Mouse (Mus musculus) forebrain, embryonic 10.5 days (tissue): Measurements from ENCODE around the gene BC025920. TPM values are rescaled to one million over a fixed set of nuclear protein-coding genes. Genes with fewer than 3 reads are reported as not detected.
"Not testable (repeated sequence)": the region's sequence is repeated elsewhere in the genome, so short reads cannot be mapped to it uniquely, and the experiment has no call there.

Source experiments
- DNase-seq: peaks from one replicate; pipeline ENCODE4 v3.0.0-alpha.2; 2017; ENCODE audit warnings: low spot score; ENCODE audit errors: extremely low spot score
- H3K27ac ChIP-seq: fragments of 300-500 bp; sonication (generic); 2 replicates; pipeline ENCODE4 v1.5.1; 2016; ENCODE audit warnings: mild to moderate bottlenecking
- H3K27me3 ChIP-seq: fragments of 300-500 bp; sonication (generic); 2 replicates; pipeline ENCODE4 v1.6.1; 2016; ENCODE audit warnings: mild to moderate bottlenecking; ENCODE audit not compliant: poor library complexity, severe bottlenecking
- H3K36me3 ChIP-seq: fragments of 300-500 bp; sonication (generic); replicated peaks from 2 replicates; pipeline ENCODE4 v1.6.1; 2016; ENCODE audit warnings: mild to moderate bottlenecking, moderate library complexity
- H3K4me1 ChIP-seq: fragments of 300-500 bp; sonication (generic); 2 replicates; pipeline ENCODE4 v1.6.1; 2016
- H3K4me3 ChIP-seq: fragments of 300-500 bp; sonication (generic); 2 replicates; pipeline ENCODE4 v1.5.1; 2016; ENCODE audit warnings: mild to moderate bottlenecking, moderate library complexity
- H3K9me3 ChIP-seq: fragments of 300-500 bp; sonication (generic); 2 replicates; pipeline ENCODE4 v1.6.1; 2016; ENCODE audit warnings: mild to moderate bottlenecking, moderate library complexity
- WGBS: fragments of 180-500 bp; shearing (Covaris S2); methylation state at CpG from one replicate; pipeline ENCODE4 v1.1.7; 2016; 5-methylcytosine and 5-hydroxymethylcytosine counted together
- polyA plus RNA-seq: library from polyadenylated mRNA; unstranded; fragments of >200 nt; fragmentation: Nextera tagmentation; extraction: Ambion mirVana; gene quantifications from 2 replicates; pipeline ENCODE4 v1.2.1, GENCODE M21; 2016

BC025920 gene
- polyA plus RNA-seq, 1 experiment from 2014 or later = 2.1 TPM

DNA sequence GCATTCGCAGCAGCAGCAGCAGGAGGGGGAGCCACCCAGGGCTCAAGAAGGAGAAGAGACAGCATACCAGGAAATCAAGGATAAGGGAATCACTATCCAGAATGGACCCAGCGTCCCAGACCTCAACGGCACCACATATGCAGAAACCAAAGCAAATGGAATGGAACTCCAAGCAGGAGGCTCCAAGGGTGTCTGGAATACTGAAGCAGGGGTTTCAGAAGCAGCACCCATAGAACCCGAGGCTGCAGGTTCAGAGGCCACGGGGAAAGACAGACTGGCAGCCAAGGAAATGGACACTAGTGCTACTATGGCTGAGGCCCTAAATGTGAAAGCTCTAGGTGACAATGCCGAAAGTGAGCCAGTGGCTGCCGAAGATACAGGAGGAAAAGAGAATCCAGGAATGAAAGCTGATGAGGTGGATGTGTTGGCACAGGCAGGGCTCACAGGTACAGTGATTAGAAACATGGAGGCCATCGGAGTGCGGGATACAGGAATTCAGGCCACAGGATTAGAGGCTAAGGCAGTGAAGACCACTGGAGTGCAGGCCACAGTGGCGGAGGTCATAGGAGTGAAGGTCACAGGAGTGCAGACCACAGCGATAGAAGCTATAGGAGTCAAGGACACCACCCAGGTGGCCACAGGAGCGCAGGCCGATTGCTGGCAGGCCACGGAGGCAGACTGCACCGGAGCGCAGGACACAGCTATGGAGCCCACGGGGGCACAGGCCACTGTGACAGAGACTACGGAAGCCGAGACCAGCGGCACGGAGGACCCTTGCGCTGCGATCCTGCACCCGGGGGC, 36.8 kb downstream of the BC025920 start:
- WGBS = 24% methylated on average over 24 of the region's 24 CpGs
- peak overlapping the region; percentile 64 for H3K4me3 ChIP-seq
- DNase-seq = no peak

DNA sequence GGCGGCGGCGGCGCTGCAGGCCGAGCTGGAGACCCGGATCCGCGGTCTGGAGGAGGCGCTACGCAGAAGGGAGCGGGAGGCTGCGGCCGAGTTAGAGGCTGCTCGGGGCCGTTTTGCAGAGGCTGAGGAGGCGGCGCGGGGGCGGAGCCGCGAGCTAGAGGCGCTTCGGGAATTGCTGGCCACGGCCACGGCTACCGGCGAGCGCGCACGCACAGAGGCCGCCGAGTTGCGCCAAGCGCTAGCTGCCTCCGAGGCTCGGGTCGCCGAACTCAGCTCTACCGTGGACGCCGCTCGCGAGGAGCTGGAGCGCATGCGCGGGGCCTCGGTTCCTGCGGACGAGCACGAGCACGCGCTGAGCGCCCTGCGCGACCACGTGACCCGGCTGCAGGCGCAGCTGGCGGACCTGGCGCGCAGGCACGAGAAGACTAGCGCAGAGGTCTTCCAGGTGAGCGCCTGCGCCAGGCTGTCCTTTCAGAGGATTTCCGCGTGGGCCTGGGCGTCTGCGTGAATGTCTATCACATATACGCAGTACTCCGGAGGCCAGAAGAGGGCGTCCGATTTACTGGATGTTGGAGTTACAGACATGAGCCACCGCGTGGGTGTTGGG, 37.5 kb downstream of the BC025920 start:
- peak overlapping the region; percentile 95 for H3K27ac ChIP-seq
- peak; percentile 93 for DNase-seq
- WGBS = under 1% methylated on average over 75 of the region's 75 CpGs
- peaks cover 39% of the 10 kb centered on the region for H3K4me1 ChIP-seq
- 0 out of 2 replicates have a peak, but pooled peaks cover 8% of the 10 kb centered on the region for H3K27me3 ChIP-seq
- H3K36me3 ChIP-seq = no peaks in the 10 kb centered on the region
- no peaks in the 10 kb centered on the region for H3K9me3 ChIP-seq
- H3K4me3 ChIP-seq = peak overlapping the region; percentile 64

More for the DNA sequence above, 36.8 kb downstream of the BC025920 start:
- H3K4me1 ChIP-seq = peaks cover 38% of the 10 kb centered on the region
- H3K36me3 ChIP-seq = no peaks in the 10 kb centered on the region
- 0 out of 2 replicates have a peak, but pooled peaks cover 8% of the 10 kb centered on the region for H3K27me3 ChIP-seq
- no peaks in the 10 kb centered on the region for H3K9me3 ChIP-seq
- peak overlapping the region; percentile 95 for H3K27ac ChIP-seq

DNA sequence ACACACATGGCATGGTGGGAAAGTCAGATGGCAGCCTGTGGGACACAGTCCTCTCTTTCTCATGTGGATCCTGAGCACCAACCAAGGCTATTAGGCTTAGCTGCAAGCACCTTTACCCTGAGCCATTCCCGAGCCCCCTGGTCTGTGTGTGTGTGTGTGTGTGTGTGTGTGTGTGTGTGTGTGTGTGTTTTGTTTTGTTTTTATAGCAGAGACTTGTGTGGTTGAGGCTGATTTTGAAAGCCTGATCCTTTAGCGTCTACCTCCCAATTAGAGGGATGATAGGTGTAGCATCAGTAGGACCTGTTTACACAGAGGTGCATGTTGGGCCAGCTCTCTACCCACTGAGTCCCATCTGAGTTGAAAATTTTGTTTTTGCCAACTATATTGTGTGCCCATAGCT, 38.1 kb downstream of the BC025920 start:
- H3K9me3 ChIP-seq = no peaks in the 10 kb centered on the region
- no peak for DNase-seq

DNA sequence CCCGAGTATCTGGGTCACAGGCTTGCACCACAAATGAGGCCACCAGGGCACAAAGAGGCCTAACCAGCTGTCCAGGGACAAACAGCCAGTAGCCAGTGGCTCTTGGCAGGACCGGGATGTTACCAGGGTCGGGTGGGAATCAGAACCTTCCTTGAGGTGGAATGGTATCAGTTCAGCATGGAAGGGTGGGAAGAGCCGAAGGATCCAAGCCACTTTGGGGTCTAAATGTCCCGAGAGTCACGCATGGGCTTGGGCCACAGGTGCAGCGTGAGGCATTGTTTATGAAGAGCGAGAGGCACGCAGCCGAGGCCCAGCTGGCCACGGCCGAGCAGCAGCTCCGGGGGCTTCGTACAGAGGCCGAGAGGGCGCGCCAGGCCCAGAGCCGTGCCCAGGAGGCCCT, 38.6 kb downstream of the BC025920 start:
- H3K27me3 ChIP-seq = 0 out of 2 replicates have a peak, but pooled peaks cover 8% of the 10 kb centered on the region
- DNase-seq = no peak
- peaks cover 41% of the 10 kb centered on the region for H3K4me1 ChIP-seq
- WGBS = 90% methylated on average over 18 of the region's 18 CpGs
- H3K4me3 ChIP-seq = no peak overlapping the region
- no peaks in the 10 kb centered on the region for H3K36me3 ChIP-seq
- H3K9me3 ChIP-seq = no peaks in the 10 kb centered on the region
- no peak overlapping the region for H3K27ac ChIP-seq

More for the DNA sequence above, 38.1 kb downstream of the BC025920 start:
- WGBS = 66% methylated on average over 2 of the region's 2 CpGs
- Histone ChIP-seq H3K36me3 (no peaks in the 10 kb centered on the region), H3K4me1 (peaks cover 41% of the 10 kb centered on the region), H3K27ac (peak overlapping the region; percentile 95), H3K27me3 (0 out of 2 replicates have a peak, but pooled peaks cover 8% of the 10 kb centered on the region), H3K4me3 (peak overlapping the region; percentile 64)

DNA sequence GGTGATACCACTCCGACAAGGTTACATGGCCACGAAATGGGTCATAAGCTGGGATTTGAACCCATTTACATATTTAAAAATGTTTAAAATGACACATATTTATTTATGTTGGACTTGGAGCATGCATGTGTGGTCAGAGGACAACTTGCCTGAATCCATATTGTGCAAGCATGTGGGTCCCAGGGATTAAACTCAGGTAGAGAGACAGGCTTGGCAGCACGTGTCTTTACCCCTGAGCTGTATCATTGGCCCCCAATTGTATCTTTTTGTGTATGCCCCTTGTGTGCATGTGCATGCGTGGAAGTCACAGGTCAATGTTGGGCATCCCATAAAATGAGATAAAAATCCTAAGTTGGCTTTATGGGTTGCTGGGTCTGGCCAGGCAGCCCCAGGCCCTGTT, 39.3 kb downstream of the BC025920 start:
- H3K27me3 ChIP-seq = 0 out of 2 replicates have a peak, but pooled peaks cover 8% of the 10 kb centered on the region
- H3K9me3 ChIP-seq = 0 out of 2 replicates have a peak, but pooled peaks cover 3% of the 10 kb centered on the region
- H3K27ac ChIP-seq = no peak overlapping the region
- 91% methylated on average over 4 of the region's 4 CpGs for WGBS
- peaks cover 46% of the 10 kb centered on the region for H3K4me1 ChIP-seq
- peaks cover 3% of the 10 kb centered on the region for H3K36me3 ChIP-seq
- no peak for DNase-seq
- no peak overlapping the region for H3K4me3 ChIP-seq

DNA sequence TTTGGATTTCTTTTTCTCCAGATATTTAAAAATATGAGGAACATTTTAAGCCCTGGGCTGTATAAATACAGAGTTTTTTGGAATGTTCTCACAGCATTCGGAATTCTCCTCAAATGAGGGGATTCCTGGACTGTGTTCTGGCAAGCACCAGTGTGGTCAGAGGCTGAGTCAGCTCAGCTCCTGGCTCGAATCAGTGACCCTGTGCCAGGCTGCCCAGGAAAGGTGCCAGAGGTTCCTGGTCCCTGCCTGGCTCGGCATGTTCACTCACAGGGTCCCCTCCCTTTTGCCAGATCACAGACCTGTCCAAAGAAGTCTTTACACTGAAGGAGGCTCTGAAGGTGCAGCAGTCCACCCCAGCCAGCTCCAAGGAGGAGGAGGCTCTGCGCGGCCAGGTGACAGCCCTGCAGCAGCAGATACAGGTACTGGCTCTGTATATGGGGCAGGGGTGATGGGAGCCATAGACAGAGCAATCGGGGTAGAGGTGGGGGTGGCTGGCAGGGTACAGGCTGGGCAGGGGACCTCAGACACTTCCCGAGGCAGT, 40.0 kb downstream of the BC025920 start:
- DNase-seq = no peak
- no peak overlapping the region for H3K4me3 ChIP-seq
- peaks cover 10% of the 10 kb centered on the region for H3K36me3 ChIP-seq
- WGBS = 87% methylated on average over 7 of the region's 7 CpGs
- 0 out of 2 replicates have a peak, but pooled peaks cover 8% of the 10 kb centered on the region for H3K27me3 ChIP-seq
- peaks cover 43% of the 10 kb centered on the region for H3K4me1 ChIP-seq
- peaks cover 10% of the 10 kb centered on the region for H3K9me3 ChIP-seq
- no peak overlapping the region for H3K27ac ChIP-seq

DNA sequence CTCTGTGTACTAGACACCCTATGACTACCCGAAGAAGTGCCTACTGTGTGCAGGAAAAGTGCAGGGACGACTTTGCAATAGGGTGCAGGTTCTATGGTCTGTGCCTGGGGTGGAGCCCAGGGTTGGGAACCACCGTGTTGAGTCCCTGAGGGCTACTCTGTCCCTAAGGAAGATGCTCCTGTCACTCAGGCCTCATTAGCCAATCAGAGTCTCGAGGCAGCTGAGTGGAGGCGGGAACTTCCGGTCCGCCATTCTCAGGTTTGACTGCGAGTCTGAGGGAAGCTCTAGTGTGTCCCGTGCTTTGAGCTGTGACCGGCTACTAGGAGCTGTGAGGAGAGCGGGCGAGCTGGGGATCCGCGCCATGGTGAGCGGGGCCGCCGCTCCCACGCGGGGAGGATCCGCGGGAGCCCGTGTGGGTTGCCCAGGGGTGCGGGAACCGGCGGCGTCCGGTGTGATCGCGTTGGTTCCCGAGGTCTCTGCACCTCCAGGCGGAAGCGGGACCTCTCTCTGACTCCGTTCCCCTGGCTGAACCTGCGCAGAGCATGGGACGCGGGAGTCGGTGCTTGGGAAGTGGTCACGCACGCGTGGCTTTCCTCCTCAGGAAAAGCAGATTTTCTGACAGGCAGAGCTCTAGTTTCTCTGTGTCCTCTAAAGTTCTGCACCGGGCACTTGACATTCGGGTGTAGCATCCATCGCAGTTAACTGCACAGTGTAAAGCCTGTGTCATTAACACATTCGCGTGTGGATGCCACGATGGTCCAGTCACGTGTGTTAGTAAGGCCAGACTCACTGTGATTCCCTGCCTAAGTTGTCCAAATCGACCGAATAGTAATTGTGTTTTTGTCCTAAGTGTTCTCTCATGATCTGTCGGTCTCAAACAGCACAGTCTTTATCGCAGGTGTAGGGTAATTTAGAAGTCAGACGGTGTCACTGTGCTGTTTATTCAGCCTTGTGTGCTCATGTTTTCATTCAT, 43.0 kb downstream of the BC025920 start, which contains the start of gene Gm10778:
Gm10778 (plus strand) TSS at position 257 of the 973 bp plus-strand sequence.
- H3K9me3 ChIP-seq = peaks cover 40% of the 10 kb centered on the region
- H3K4me1 ChIP-seq = peaks cover 17% of the 10 kb centered on the region
- H3K27ac ChIP-seq = peak within 1 kb of the TSS; percentile 88
- DNase-seq = peak; percentile 89
- peaks cover 40% of the 10 kb centered on the region for H3K36me3 ChIP-seq
- H3K4me3 ChIP-seq = peak within 1 kb of the TSS; percentile 63
- WGBS = 5% methylated on average over 34 of the region's 52 CpGs
- H3K27me3 ChIP-seq = not testable (repeated sequence)

DNA sequence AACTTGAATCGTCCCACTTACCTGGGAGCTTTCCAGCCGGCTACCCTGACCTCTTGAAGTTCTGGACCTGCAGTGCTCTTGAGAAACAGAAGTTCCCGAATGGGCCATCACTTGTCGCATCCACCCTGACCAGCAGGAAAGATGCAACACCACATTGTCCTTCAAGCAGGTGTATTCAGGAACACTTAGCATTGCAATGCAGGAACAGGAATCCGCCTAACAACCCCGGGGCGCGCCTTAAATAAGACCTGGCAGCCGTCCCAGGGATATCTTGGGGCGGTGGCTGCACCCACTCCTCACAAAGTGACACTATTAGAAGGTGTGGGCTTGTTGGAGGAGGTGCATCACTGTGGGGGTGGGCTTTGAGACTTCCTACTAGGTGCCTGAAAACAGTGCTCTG, 49.1 kb downstream of the BC025920 start:
- Histone ChIP-seq H3K9me3 (peaks cover 90% of the 10 kb centered on the region), H3K27ac (no peak overlapping the region), H3K36me3 (peaks cover 86% of the 10 kb centered on the region), H3K27me3 (no peaks in the 10 kb centered on the region), H3K4me1 (peaks cover under 1% of the 10 kb centered on the region), H3K4me3 (no peak overlapping the region)
- 94% methylated on average over 10 of the region's 10 CpGs for WGBS
- DNase-seq = no peak

DNA sequence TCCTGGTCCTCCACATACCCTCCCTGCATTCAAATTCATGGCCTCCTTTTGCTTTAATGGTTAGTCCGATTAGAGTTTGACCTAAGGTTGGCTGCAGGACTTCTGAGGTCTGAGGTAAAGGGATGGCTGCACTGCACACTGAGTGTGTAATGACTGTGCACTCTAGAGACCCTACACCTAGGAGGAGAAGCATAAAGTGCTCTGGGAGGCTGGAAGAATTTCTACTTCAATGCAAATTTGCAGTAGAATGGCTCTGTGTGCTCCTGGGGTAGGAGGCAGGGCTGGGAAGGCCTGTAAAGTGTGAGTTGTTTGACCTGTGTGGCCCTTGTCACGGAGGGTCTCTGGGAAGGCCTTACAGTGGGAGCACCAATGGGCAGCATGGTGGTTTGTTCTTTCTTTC, 50.1 kb downstream of the BC025920 start:
- WGBS = 94% methylated on average over 2 of the region's 2 CpGs
- Histone ChIP-seq H3K27ac (no peak overlapping the region), H3K36me3 (peaks cover 80% of the 10 kb centered on the region), H3K4me3 (no peak overlapping the region), H3K4me1 (no peaks in the 10 kb centered on the region), H3K27me3 (no peaks in the 10 kb centered on the region), H3K9me3 (peaks cover 85% of the 10 kb centered on the region)
- DNase-seq = no peak

Other genes with a start within 250 kb of the BC025920 start
- gene Mfsd12, start 248.8 kb upstream of the BC025920 start, polyA plus RNA-seq = 6.7 and 7.5 TPM in 2 replicates
- gene 4930404N11Rik, start 240.5 kb upstream of the BC025920 start, polyA plus RNA-seq = 0.35 and 0.52 TPM in 2 replicates
- 135 and 139 TPM in 2 replicates for gene Fzr1, start 227.8 kb upstream of the BC025920 start, polyA plus RNA-seq
- gene Dohh, start 221.8 kb upstream of the BC025920 start, polyA plus RNA-seq = 96.8 and 97.9 TPM in 2 replicates
- 2.6 and 3.1 TPM in 2 replicates for gene Gm48551, start 221.8 kb upstream of the BC025920 start, polyA plus RNA-seq
- gene Gm48552, start 217.3 kb upstream of the BC025920 start, polyA plus RNA-seq = 0.78 and 1.4 TPM in 2 replicates
- 1.6 and 1.9 TPM in 2 replicates for gene Smim24, start 213.2 kb upstream of the BC025920 start, polyA plus RNA-seq
- 7.3 and 8.6 TPM in 2 replicates for gene Nfic, start 150.6 kb upstream of the BC025920 start, polyA plus RNA-seq
- 3.1 and 5.6 TPM in 2 replicates for gene Celf5, start 123.6 kb upstream of the BC025920 start, polyA plus RNA-seq
- gene Ncln, start 109.9 kb upstream of the BC025920 start, polyA plus RNA-seq = 88.2 and 90.4 TPM in 2 replicates
- gene S1pr4, start 106.1 kb upstream of the BC025920 start, polyA plus RNA-seq = 0.32 and 0.33 TPM in 2 replicates
- 0.84 and 1.1 TPM in 2 replicates for gene Gna15, start 82.0 kb upstream of the BC025920 start, polyA plus RNA-seq
- gene Gna11, start 61.1 kb upstream of the BC025920 start, polyA plus RNA-seq = 73.4 and 77.2 TPM in 2 replicates
- 276 and 283 TPM in 2 replicates for gene Aes, start 46.8 kb upstream of the BC025920 start, polyA plus RNA-seq
- gene Tle2, start 31.7 kb upstream of the BC025920 start, polyA plus RNA-seq = 4.1 and 4.3 TPM in 2 replicates
- 2.8 and 3.1 TPM in 2 replicates for gene Tle6, start 5.2 kb upstream of the BC025920 start, polyA plus RNA-seq
- 52.5 and 55.1 TPM in 2 replicates for gene Sirt6, start 21.5 kb downstream of the BC025920 start, polyA plus RNA-seq
- 4.8 and 5.8 TPM in 2 replicates for gene Ankrd24, start 22.3 kb downstream of the BC025920 start, polyA plus RNA-seq
- 4.5 and 6.1 TPM in 2 replicates for gene Gm10778, start 42.8 kb downstream of the BC025920 start, polyA plus RNA-seq
- 16.8 and 17.3 TPM in 2 replicates for gene Zfp433, start 98.6 kb downstream of the BC025920 start, polyA plus RNA-seq
- gene Gm3055, start 164.9 kb downstream of the BC025920 start, polyA plus RNA-seq = 10.2 and 11.6 TPM in 2 replicates
- 3.1 and 3.4 TPM in 2 replicates for gene Gm4767, start 205.9 kb downstream of the BC025920 start, polyA plus RNA-seq